Mouse (Mus musculus): ENCODE measurements around the gene Tcerg1l. TPM values are rescaled to one million over a fixed set of nuclear protein-coding genes. Genes with fewer than 3 reads are reported as not detected.

The Tcerg1l gene
- 0.24 TPM in 1 of 4 replicates, not detected in the others for total RNA-seq (2023)

DNA sequence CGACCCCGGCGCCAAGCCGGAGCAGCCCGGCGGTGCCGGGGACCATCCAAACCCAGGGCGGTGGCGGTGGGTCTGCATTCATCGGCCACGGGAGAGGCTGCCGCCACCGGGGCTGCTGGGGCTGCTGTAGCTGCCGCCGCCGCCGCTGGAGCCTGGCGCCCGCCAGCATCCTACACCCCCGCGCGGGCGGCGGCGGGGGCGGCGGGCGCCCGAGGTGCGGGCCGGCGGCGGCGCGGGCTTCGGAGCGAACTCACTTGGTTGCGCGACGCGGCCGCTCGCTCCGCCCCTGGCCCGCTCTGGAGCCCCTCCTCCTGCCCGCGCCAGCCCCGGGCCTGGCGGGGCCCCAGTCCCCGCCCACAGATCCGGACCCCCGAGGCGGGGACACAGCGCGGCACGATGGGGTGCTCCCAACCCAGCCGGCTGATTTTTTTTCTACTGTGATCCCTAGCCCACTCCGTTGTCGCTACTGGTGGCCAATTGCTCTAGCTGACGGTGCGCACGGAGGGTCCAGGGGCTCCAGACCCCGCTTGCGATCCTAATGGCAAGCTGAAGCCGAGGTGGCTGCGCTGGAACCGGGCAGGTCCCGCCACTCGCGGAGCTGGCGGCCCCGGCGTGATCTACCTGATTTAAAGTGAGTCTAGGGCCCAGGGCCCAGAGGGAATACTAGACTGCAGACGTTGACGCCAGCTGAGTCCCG is at the start of gene Tcerg1l:
Tcerg1l (minus strand) TSS at position 246 of the 697 bp plus-strand sequence.

Measured in B cell, adult 62 days (primary cell).